Mouse (Mus musculus) liver, embryonic 14.5 days (tissue): Measurements from ENCODE around the gene Hexdc. TPM values are rescaled to one million over a fixed set of nuclear protein-coding genes. Genes with fewer than 3 reads are reported as not detected.

Experiments used
- ATAC-seq: fragments of 200-750 bp; cut with Nextera tagmentation; 2 replicates; pipeline ENCODE4 v1.8.0; 2017; ENCODE audit warnings: moderate number of reproducible peaks, mild to moderate bottlenecking, moderate library complexity; ENCODE audit not compliant: insufficient read depth
- DNase-seq, 3 experiments: peaks; one replicate each; pipeline ENCODE4 v3.0.0-alpha.2; 2012 to 2013; ENCODE audit warnings: low read depth in 3 of 3, low spot score in 3 of 3
- H3K27ac ChIP-seq: fragments of 300-500 bp; sonication (generic); 2 replicates; pipeline ENCODE4 v1.5.1; 2014; ENCODE audit warnings: moderate library complexity, mild to moderate bottlenecking, control low read depth, inconsistent platforms
- H3K27me3 ChIP-seq: fragments of 300-500 bp; sonication (generic); 2 replicates; pipeline ENCODE4 v1.6.1; 2014; ENCODE audit warnings: mild to moderate bottlenecking, low read length, moderate library complexity; ENCODE audit not compliant: control insufficient read depth, insufficient read depth
- H3K36me3 ChIP-seq: fragments of 300-500 bp; sonication (generic); replicated peaks from 2 replicates; pipeline ENCODE4 v1.6.1; 2014; ENCODE audit warnings: low read depth; ENCODE audit not compliant: control insufficient read depth, insufficient read depth
- H3K4me1 ChIP-seq, 2 experiments: fragments of 200-500 bp in 1 of 2; fragments of 300-500 bp in 1 of 2; sonication (generic) in 1 of 2; replicated peaks; 2 replicates each; pipeline ENCODE4 v1.6.1; 2012 to 2014; ENCODE audit warnings: antibody characterized with exemption in 1 of 2, inconsistent platforms in 1 of 2, low read length in 1 of 2; ENCODE audit not compliant: control insufficient read depth in 2 of 2, insufficient read depth in 2 of 2
- H3K4me2 ChIP-seq: fragments of 300-500 bp; sonication (generic); 2 replicates; pipeline ENCODE4 v1.6.1; 2014; ENCODE audit warnings: low read depth, mild to moderate bottlenecking, control low read depth, moderate library complexity
- H3K4me3 ChIP-seq, 2 experiments: fragments of 200-500 bp in 1 of 2; fragments of 300-500 bp in 1 of 2; sonication (generic) in 1 of 2; 2 replicates each; pipeline ENCODE4 v1.5.1; 2012 to 2014; ENCODE audit warnings: low read depth in 2 of 2, low read length in 2 of 2, mild to moderate bottlenecking in 2 of 2, control low read depth in 1 of 2, inconsistent platforms in 1 of 2, moderate library complexity in 1 of 2; ENCODE audit not compliant: insufficient read depth in 1 of 2
- H3K9ac ChIP-seq: fragments of 300-500 bp; sonication (generic); replicated peaks from 2 replicates; pipeline ENCODE4 v1.6.1; 2014; ENCODE audit warnings: mild to moderate bottlenecking, control low read depth, moderate library complexity
- H3K9me3 ChIP-seq: fragments of 300-500 bp; sonication (generic); 2 replicates; pipeline ENCODE4 v1.6.1; 2016; ENCODE audit warnings: low read length, mixed read lengths; ENCODE audit not compliant: control insufficient read depth
- CTCF ChIP-seq: IDR thresholded peaks from 2 replicates; pipeline ENCODE4 v1.5.1; 2016; ENCODE audit warnings: antibody characterized with exemption, low read depth, control low read depth
- EP300 ChIP-seq: IDR thresholded peaks from 2 replicates; pipeline ENCODE4 v1.6.1; 2016; ENCODE audit warnings: antibody characterized with exemption, low read depth
- WGBS: fragments of 180-500 bp; shearing (Covaris S2); extraction: QIAGEN DNeasy Blood & Tissue Kit; methylation state at CpG from one replicate; pipeline ENCODE4 v1.1.7; 2014; ENCODE audit not compliant: insufficient replicate concordance; 5-methylcytosine and 5-hydroxymethylcytosine counted together
- polyA plus RNA-seq, 2 experiments: library from polyadenylated mRNA; depleted of rRNA in 1 of 2; stranded (reverse) in 1 of 2; unstranded in 1 of 2; fragments of >200 nt; fragmentation: Nextera tagmentation in 1 of 2; extraction: Ambion mirVana in 1 of 2; gene quantifications; 2 replicates each; pipeline versions ENCODE4 v1.2.1 to v1.2.3; 2012 to 2014

Gene Hexdc
- polyA plus RNA-seq, 2 experiments: 2.3 to 7.4 TPM

DNA sequence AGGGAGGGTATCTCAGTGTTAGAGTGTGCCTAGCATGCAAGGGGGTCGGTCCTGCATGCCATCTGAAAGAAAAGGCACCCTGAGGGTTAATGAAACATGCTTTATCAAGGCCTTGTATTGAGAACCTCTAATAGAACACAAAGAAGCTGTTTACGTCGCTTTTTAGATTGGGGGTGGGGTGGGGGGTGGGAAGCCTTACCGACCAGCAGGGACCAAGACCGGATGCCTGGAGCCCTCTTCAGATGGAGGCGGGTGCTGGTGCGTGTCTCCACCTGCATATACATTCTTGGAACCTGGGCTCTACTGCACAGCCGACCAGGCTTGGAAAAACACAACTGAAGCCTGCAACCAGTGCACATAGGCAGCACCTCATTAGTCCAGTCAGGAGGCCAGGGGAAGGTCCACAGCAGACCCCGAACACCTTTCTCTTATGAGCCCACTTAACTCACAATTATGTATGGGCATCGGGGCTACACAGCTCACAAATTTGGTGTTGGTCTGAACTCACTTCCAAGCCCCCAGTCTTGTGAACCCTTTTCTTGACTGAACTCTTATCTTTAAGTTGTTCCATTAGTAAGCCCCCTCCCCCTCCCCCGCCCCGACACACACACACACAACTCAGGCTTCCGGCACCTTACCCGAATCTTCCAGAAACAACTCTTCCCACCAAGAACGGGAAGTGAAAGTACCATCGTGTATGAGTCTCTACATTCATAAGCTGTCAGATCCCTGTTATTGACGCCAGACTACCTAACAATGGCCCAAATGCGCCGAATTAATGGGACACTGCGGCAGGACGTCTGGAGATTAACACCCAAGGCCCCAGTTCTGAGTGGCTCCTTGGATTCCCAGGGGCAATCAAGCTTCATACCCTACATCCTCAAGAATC, 24.1 kb downstream of the Hexdc start:
- DNase-seq: peak in 1 of 3 experiments; percentile 27
- TF ChIP-seq EP300: no peak
- no peak for TF ChIP-seq CTCF
- H3K4me3 ChIP-seq: peak overlapping the region; percentile 71 to 98
- H3K9ac ChIP-seq: peak overlapping the region; percentile 69
- H3K4me2 ChIP-seq: peak overlapping the region; percentile 81
- peak overlapping the region; percentile 41 for H3K27ac ChIP-seq
- peaks cover 31 to 33% of the 10 kb centered on the region in 2 experiments for H3K4me1 ChIP-seq
- H3K9me3 ChIP-seq: no peaks in the 10 kb centered on the region
- H3K36me3 ChIP-seq: peaks cover 31% of the 10 kb centered on the region
- 11% methylated on average over 21 of the region's 21 CpGs for WGBS
- no peaks in the 10 kb centered on the region for H3K27me3 ChIP-seq
- peak; percentile 4; the same call in 1 of the 2 replicates for ATAC-seq

DNA sequence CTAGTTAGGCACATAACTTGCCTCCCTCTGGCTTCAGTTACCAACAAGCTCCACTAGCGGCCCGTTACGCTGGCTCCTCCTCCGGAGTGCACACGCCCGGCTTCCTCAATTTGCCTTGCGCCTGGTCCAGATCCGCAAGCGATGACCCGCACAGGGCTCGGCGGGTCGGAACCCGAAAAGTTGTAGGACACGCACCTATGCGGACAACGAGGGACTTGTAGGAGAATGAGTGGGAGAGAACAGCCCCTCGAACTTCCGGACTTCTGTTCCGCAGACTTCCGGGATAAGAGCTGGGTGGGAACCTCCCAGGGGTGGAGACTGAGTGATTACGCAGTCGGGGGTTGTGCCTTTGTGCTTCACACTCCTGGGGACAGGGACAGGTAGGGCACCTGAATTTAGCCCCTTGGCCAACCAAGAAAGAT, 24.8 kb downstream of the Hexdc start, which contains the start of gene Cybc1:
TSS of gene Cybc1 (minus strand) at position 305 of the 422 bp plus-strand sequence.
- ATAC-seq (peak; percentile 90), DNase-seq (peak; percentile 65 to 79 (median 67))
- Histone ChIP-seq H3K4me3 (peak within 1 kb of the TSS; percentile 71 to 98), H3K4me2 (peak within 1 kb of the TSS; percentile 81), H3K9ac (peak within 1 kb of the TSS; percentile 69), H3K9me3 (no peaks in the 10 kb centered on the region), H3K27ac (peak within 1 kb of the TSS; percentile 41), H3K4me1 (peaks cover 31 to 37% of the 10 kb centered on the region in 2 experiments), H3K27me3 (no peaks in the 10 kb centered on the region), H3K36me3 (peaks cover 26% of the 10 kb centered on the region)
- TF ChIP-seq CTCF (peak; percentile 56), EP300 (no peak; the same call in 1 of the 2 replicates)
- WGBS: 0% methylated on average over 23 of the region's 23 CpGs

DNA sequence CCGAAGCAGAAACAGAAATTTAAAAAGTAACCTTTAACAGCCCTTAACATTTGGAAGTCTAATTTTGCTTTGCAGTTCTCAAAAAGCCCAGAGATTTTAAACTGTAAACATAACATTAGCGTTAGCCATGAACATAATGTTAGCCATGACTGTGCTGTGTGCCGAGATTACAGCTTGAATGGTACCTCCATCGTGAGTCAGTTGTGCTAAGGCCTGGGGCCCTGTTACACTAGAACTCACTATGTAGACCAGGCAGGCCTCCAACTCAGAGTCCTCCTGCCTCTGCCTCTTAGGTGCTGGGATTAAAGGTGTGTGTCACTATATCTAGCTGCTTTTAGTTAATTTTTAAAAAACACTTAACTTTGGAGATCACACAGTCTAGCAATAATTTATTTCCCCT, 27.0 kb downstream of the Hexdc start:
- DNase-seq (no peak), ATAC-seq (no peak)
- H3K9ac ChIP-seq: no peak overlapping the region
- peaks cover 43 to 49% of the 10 kb centered on the region in 2 experiments for H3K4me1 ChIP-seq
- H3K4me2 ChIP-seq: no peak overlapping the region
- peaks cover 7% of the 10 kb centered on the region for H3K36me3 ChIP-seq
- no peaks in the 10 kb centered on the region for H3K27me3 ChIP-seq
- no peaks in the 10 kb centered on the region for H3K9me3 ChIP-seq
- TF ChIP-seq CTCF: no peak
- no peak for TF ChIP-seq EP300
- 69% methylated on average over 4 of the region's 4 CpGs for WGBS
- H3K4me3 ChIP-seq: no peak overlapping the region
- peak overlapping the region; percentile 70 for H3K27ac ChIP-seq

DNA sequence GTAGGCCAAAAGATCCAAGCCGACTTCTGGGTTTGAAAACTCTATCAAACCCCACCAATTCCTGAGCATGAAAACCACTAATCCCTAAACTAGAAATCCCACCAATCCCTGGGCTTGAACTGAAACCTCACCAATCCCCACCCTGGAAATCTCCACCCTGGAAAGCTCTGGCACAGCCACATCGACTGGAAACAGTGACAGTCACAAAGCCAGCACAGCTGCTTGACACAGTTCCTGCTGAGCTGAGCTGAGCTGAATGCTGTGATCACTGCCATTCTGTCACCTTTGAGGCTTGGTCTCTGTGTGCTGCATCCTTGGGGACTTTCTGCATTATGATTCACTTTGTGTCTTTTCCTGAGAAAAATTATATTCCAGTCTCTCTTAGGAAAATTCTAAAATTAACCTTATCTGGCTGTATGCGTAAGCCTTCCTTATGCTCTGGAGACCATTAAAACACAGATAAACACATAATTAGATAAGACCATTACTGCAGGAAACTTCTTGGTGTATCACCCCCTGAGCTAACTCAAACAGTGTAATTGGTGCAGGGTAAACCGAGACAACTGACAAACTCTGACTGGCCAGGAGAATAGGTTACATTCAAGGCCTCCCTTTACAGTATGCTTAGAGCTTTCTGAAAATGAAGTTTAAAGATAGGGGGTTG, 27.5 kb downstream of the Hexdc start:
- Histone ChIP-seq H3K9me3 (no peaks in the 10 kb centered on the region), H3K4me3 (no peak overlapping the region), H3K27ac (peak overlapping the region; percentile 70), H3K36me3 (peaks cover 2% of the 10 kb centered on the region), H3K9ac (peak overlapping the region; percentile 20), H3K4me1 (peaks cover 45 to 52% of the 10 kb centered on the region in 2 experiments), H3K4me2 (peak overlapping the region; percentile 8), H3K27me3 (no peaks in the 10 kb centered on the region)
- WGBS: 22% methylated on average over 4 of the region's 4 CpGs
- ATAC-seq (no peak), DNase-seq (peak in 1 of 3 experiments; percentile 20)
- TF ChIP-seq EP300 (no peak), CTCF (no peak)

DNA sequence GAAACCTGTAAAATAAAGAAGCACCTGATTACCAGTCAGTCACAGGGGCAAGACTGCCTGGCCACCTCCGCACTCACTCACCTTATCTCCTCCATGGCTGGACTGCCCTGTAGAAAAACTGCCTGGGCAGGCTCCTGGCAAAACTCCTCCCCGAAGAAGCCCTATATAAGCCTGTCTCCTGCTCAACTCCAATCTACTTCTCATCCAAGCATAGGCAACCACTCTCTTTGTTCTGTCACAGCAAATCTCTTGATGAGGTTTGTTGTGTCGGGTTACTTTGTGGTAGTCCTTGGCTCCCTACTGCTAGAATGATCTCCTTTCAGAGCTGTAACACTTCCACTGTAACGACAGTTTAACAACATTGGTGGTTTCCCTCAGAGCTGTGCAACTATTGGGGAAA, 28.5 kb downstream of the Hexdc start:
- no peaks in the 10 kb centered on the region for H3K9me3 ChIP-seq
- no peaks in the 10 kb centered on the region for H3K36me3 ChIP-seq
- no peak overlapping the region for H3K4me3 ChIP-seq
- no peaks in the 10 kb centered on the region for H3K27me3 ChIP-seq
- ATAC-seq: no peak
- no peak for TF ChIP-seq CTCF
- TF ChIP-seq EP300: no peak
- H3K27ac ChIP-seq: peak overlapping the region; percentile 55
- H3K9ac ChIP-seq: no peak overlapping the region
- H3K4me2 ChIP-seq: peak overlapping the region; percentile 20; the same call in 1 of the 2 replicates
- peak in 1 of 3 experiments; percentile 32 for DNase-seq
- WGBS: 23% methylated on average over 4 of the region's 4 CpGs
- H3K4me1 ChIP-seq: peaks cover 44 to 50% of the 10 kb centered on the region in 2 experiments
